Mouse (Mus musculus) megakaryocyte, adult 5-6 weeks (primary cell): ENCODE data around the gene Olfr910. TPM values are rescaled to one million over a fixed set of nuclear protein-coding genes. Genes with fewer than 3 reads are reported as not detected.

Source experiments
- ATAC-seq: 2 replicates; pipeline ENCODE4 v1.8.0; 2016; ENCODE audit warnings: mild to moderate bottlenecking, inconsistent platforms; ENCODE audit not compliant: poor library complexity, severe bottlenecking
- total RNA-seq, 2 experiments: library from RNA; stranded (forward) in 1 of 2; stranded (reverse) in 1 of 2; fragments of 153-499, 151-499 nt in 1 of 2; fragments of 221-1000, 200-1000 nt in 1 of 2; gene quantifications; 2 replicates each; pipeline versions ENCODE4 v1.2.3 to v1.2.4; 2015 to 2017

Olfr910 gene
- total RNA-seq (2015) (not detected in 2 replicates), total RNA-seq (2017) (not detected in 2 replicates)

GRCm38 (mm10) chr9:38537549-38537948 is at the start of gene Olfr910:
Gene Olfr910, plus strand, starts transcription at chr9:38537849.
- ATAC-seq = no peak

DNA sequence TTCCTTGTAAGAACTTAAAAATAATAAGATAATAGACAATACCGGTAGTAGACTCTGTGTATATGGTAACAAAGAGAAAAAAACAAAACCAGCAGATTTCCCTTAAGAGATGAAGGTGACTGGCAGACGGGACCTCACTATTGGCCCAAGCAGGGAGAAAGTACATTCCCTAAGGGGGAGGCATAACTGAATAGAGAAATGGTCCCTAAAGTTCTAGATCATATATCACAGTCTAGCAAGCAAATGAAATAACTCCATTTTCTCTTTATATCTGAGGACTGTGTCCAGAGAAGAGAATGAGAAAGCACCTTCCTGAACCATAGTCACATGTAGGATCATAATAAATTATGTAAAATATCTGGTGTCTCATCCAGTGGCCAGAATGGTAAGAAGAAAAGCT is 42.1 kb upstream of the Olfr910 start, which contains the start of gene Olfr907:
Olfr907 (plus strand) TSS at position 301 of the 400 bp plus-strand sequence.
- no peak for ATAC-seq

DNA sequence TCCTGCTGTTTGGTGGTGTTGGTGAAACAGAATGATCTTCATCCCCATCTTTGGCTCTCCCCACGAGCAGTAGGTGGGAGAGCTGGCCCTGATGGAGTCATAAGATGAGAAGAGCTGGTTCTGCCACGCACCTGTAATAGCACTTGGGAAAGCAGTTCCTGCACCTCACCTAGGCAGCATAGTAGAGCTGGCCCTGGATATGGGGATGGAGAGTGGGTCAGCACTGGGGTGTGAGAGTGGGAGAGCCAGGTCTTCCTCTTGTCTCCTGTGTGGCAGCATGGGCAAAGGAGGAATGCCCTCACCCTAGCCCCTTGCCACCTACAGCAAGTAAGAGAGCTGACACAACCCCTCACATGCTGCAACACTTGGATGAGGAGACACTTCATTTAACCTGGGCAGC is 25.3 kb upstream of the Olfr910 start:
- no peak for ATAC-seq

DNA sequence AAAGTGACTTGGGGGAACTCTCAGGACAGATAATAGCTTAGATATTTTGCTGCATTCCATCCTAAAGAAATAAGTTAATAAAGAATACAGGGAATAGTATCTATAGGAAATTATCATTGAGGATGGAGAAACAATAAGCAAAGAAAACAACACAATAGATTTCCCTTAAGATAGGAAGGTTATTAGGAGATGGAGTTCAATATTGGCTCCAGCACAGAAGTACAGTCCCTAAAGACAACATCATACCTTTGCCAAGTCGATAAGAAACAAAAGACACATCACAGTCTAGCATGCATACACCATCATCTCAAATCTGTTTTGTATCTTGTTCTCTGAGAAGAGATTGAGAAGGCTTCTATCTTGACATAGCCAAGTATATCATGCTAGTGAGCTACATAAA is 16.4 kb upstream of the Olfr910 start, which contains the start of gene Olfr911-ps1:
Olfr911-ps1 (plus strand) TSS at position 301 of the 400 bp plus-strand sequence.
- no peak for ATAC-seq

GRCm38 (mm10) chr9:38579878-38580277 is 42.2 kb downstream of the Olfr910 start, which contains the start of gene Olfr912:
Gene Olfr912, plus strand, starts transcription at chr9:38580178.
- ATAC-seq = no peak

Other genes with a start within 250 kb of the Olfr910 start
- gene Olfr896-ps1, start 246.7 kb upstream of the Olfr910 start, total RNA-seq (2015) = not detected in 2 replicates
- gene Olfr896-ps1, start 246.7 kb upstream of the Olfr910 start, total RNA-seq (2017) = not detected in 2 replicates
- gene Olfr25, start 208.8 kb upstream of the Olfr910 start, total RNA-seq (2015) = not detected in 2 replicates
- not detected in 2 replicates for gene Olfr25, start 208.8 kb upstream of the Olfr910 start, total RNA-seq (2017)
- gene Olfr898, start 189.4 kb upstream of the Olfr910 start, total RNA-seq (2015) = not detected in 2 replicates
- gene Olfr898, start 189.4 kb upstream of the Olfr910 start, total RNA-seq (2017) = not detected in 2 replicates
- not detected in 2 replicates for gene Olfr250, start 171.0 kb upstream of the Olfr910 start, total RNA-seq (2015)
- gene Olfr250, start 171.0 kb upstream of the Olfr910 start, total RNA-seq (2017) = not detected in 2 replicates
- not detected in 2 replicates for gene Olfr251, start 160.8 kb upstream of the Olfr910 start, total RNA-seq (2015)
- gene Olfr251, start 160.8 kb upstream of the Olfr910 start, total RNA-seq (2017) = not detected in 2 replicates
- not detected in 2 replicates for gene Olfr147, start 136.2 kb upstream of the Olfr910 start, total RNA-seq (2015)
- not detected in 2 replicates for gene Olfr147, start 136.2 kb upstream of the Olfr910 start, total RNA-seq (2017)
- gene Olfr901, start 108.4 kb upstream of the Olfr910 start, total RNA-seq (2015) = not detected in 2 replicates
- gene Olfr901, start 108.4 kb upstream of the Olfr910 start, total RNA-seq (2017) = not detected in 2 replicates
- gene Olfr902, start 90.2 kb upstream of the Olfr910 start, total RNA-seq (2015) = not detected in 2 replicates
- not detected in 2 replicates for gene Olfr902, start 90.2 kb upstream of the Olfr910 start, total RNA-seq (2017)
- not detected in 2 replicates for gene Olfr904, start 74.7 kb upstream of the Olfr910 start, total RNA-seq (2015)
- not detected in 2 replicates for gene Olfr904, start 74.7 kb upstream of the Olfr910 start, total RNA-seq (2017)
- gene Olfr905, start 66.7 kb upstream of the Olfr910 start, total RNA-seq (2015) = not detected in 2 replicates
- not detected in 2 replicates for gene Olfr905, start 66.7 kb upstream of the Olfr910 start, total RNA-seq (2017)
- not detected in 2 replicates for gene Olfr906, start 50.8 kb upstream of the Olfr910 start, total RNA-seq (2015)
- not detected in 2 replicates for gene Olfr906, start 50.8 kb upstream of the Olfr910 start, total RNA-seq (2017)
- not detected in 2 replicates for gene Olfr907, start 42.0 kb upstream of the Olfr910 start, total RNA-seq (2015)
- gene Olfr907, start 42.0 kb upstream of the Olfr910 start, total RNA-seq (2017) = not detected in 2 replicates
- gene Olfr911-ps1, start 16.3 kb upstream of the Olfr910 start, total RNA-seq (2015) = not detected in 2 replicates
- not detected in 2 replicates for gene Olfr911-ps1, start 16.3 kb upstream of the Olfr910 start, total RNA-seq (2017)
- not detected in 2 replicates for gene Olfr912, start 42.3 kb downstream of the Olfr910 start, total RNA-seq (2015)
- not detected in 2 replicates for gene Olfr912, start 42.3 kb downstream of the Olfr910 start, total RNA-seq (2017)
- gene Olfr913, start 54.9 kb downstream of the Olfr910 start, total RNA-seq (2015) = not detected in 2 replicates
- gene Olfr913, start 54.9 kb downstream of the Olfr910 start, total RNA-seq (2017) = not detected in 2 replicates
- not detected in 2 replicates for gene Olfr914, start 67.3 kb downstream of the Olfr910 start, total RNA-seq (2015)
- gene Olfr914, start 67.3 kb downstream of the Olfr910 start, total RNA-seq (2017) = not detected in 2 replicates
- gene Olfr916, start 122.0 kb downstream of the Olfr910 start, total RNA-seq (2015) = not detected in 2 replicates
- not detected in 2 replicates for gene Olfr916, start 122.0 kb downstream of the Olfr910 start, total RNA-seq (2017)
- gene Olfr917, start 128.0 kb downstream of the Olfr910 start, total RNA-seq (2015) = not detected in 2 replicates
- not detected in 2 replicates for gene Olfr917, start 128.0 kb downstream of the Olfr910 start, total RNA-seq (2017)
- gene Olfr918, start 136.8 kb downstream of the Olfr910 start, total RNA-seq (2015) = not detected in 2 replicates
- not detected in 2 replicates for gene Olfr918, start 136.8 kb downstream of the Olfr910 start, total RNA-seq (2017)
- not detected in 2 replicates for gene Olfr919, start 165.8 kb downstream of the Olfr910 start, total RNA-seq (2015)
- not detected in 2 replicates for gene Olfr919, start 165.8 kb downstream of the Olfr910 start, total RNA-seq (2017)
- 65.7 and 75.8 TPM in 2 replicates for gene Vwa5a, start 180.4 kb downstream of the Olfr910 start, total RNA-seq (2015)
- gene Vwa5a, start 180.4 kb downstream of the Olfr910 start, total RNA-seq (2017) = 110 and 111 TPM in 2 replicates
- 0.50 and 0.76 TPM in 2 replicates for gene Olfr920, start 214.4 kb downstream of the Olfr910 start, total RNA-seq (2015)
- 0.12 and 0.48 TPM in 2 replicates for gene Olfr920, start 214.4 kb downstream of the Olfr910 start, total RNA-seq (2017)
- not detected in 2 replicates for gene Olfr921, start 235.2 kb downstream of the Olfr910 start, total RNA-seq (2015)
- 0.07 TPM in 1 of 2 replicates, not detected in the other for gene Olfr921, start 235.2 kb downstream of the Olfr910 start, total RNA-seq (2017)